Mouse (Mus musculus) forelimb bud, embryonic 11.5 days (tissue): Measurements from ENCODE around the gene Cmc1.
"Not testable (repeated sequence)": the region's sequence is repeated elsewhere in the genome, so short reads cannot be mapped to it uniquely, and the experiment has no call there.

Experiments
- DNase-seq: peaks from one replicate; pipeline ENCODE4 v3.0.0-alpha.2; 2012; ENCODE audit warnings: low read depth, low spot score

Gene Cmc1

DNA sequence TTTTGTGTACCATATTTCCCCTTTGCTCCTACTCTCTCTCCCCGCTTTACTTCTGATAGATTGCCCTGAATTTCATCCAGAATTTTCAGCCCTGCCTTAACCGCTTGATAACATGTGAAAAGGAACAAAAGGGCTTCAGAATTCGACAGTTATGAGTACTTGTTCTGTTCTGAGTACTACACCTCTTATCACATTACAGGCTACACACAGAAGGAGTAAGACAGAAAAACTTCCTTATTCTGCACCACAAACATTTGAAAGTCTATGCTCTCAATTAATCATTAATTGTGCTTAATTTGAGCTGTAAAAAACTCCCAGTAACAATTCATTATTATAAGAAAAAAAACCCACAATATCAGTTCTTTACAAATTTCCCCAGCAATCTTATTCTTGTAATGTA, 9.6 kb downstream of the Cmc1 start:
- DNase-seq, result not testable (repeated sequence)

DNA sequence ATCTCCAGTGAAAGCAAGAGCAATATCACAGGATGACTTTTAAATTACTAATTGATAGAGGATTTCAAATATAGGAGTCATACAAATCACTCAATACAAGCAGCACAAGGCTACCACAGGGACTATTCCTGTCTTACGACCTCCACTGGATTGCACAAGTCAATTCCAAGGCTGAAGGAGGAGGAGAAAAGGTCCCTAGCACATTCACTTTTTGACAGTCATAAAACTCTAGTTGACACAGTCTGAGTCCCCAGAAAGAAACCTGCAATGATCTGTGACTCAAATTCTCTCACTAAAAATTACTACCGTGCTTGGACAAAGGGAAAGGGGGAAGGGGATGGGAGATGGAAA, 39.6 kb downstream of the Cmc1 start:
- no peak for DNase-seq

DNA sequence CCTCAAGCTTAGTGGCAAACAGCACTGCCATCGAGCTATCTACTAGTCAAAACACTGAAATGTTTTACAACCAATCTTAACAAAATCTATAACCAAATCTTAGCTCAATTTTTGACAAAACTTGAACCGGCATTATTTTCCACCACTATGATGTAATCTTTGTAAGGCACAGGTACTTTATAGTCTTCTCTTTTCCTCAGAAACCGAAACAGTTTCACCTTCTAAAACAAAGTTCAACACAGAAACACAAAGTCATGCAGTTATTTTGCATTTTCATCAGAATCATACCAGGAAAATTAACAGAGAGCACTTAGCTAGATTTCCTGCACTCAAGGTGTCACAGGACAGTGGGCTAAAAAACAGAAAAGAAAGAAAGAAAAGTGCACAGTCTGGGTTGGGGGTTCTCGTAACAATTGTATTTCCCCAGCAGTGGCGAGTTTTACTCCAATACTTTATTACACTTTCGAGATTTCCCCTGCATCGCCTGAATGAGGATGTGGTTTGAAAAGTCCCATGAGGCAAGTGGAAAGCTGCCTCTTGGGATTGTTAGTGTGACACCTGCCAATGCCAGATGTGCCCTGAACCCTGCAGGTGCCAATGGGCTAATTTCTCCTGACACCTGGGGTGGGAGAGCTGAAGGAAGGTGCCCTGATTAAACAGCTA, 40.1 kb downstream of the Cmc1 start:
- no peak for DNase-seq

DNA sequence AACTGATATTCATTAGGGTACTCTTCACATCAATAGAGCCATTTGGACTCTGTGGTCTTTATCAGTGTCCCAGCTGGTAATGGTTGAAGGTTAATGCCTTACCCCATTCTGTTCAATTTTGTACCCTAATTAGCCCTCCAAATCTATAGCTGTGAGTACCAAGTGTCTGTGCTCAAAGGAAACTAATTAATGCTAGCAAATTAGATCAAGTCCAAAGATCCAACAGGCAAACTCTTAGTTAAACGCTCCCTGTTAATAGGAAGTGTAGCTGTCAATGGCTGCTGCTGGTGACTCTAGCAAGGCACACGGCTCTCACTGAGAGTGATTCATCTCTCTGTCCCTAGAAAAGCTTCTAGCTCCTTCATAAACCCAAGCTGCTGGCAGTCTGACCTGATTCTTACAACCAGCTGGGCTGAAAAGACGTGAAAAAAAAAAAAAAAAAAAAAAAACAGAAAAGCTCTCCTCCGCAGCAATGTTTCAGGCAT, 41.4 kb downstream of the Cmc1 start:
- DNase-seq, result no peak

DNA sequence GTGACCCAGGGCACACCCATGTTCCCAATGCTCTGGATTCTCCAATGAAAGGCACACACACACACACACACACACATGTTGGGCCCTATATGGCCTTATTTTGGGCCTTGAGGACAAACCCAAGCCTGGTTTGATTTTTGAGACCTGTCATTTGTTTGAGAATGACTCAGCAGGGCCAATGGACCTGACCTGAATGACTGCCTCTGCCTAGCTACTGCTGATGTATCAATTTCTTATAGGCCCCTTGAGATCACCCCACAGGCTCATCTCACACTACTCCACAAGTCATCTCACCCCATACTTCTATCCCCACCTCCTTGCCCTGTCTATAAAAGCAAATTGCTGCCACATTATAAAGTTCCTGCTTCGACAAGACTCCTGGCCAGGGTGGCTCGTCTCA, 48.2 kb downstream of the Cmc1 start:
- no peak for DNase-seq

DNA sequence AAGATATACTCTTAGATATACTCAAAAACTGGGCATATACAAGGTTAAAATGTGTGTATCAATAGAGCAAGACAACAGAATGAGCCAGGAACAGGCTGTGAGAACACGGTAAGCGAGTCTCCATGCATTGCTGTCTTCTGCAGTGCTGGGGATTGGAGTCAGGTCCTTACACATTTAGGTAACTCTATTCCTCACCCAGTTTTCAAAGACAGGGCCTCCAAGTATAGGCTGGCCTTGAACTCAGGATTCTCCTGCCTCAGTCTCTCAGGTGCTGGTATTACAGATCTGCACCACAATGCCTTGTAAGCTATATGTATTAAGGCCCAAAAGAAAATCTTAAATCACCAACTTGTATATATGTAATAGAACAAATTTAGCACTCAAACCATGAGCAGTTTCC, 49.5 kb downstream of the Cmc1 start:
- DNase-seq, result no peak

DNA sequence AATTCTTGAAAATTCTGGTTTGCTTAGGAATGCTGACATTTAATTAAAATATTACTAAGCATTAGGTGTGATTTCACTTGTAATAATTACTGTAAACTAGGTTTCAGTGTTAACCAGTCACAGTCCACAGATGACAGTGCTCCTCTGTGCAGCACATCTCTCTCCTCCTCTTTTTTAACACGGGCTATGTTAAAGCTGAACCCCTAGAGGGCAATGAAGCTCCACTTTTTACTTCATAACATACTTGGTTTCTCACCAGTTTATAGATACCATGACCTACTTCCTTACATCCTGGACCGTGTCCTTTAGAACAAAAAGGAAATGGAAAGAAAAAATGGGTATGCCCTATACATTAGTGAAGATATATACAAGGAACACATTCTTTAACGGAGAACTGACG, 50.6 kb downstream of the Cmc1 start:
- no peak for DNase-seq

DNA sequence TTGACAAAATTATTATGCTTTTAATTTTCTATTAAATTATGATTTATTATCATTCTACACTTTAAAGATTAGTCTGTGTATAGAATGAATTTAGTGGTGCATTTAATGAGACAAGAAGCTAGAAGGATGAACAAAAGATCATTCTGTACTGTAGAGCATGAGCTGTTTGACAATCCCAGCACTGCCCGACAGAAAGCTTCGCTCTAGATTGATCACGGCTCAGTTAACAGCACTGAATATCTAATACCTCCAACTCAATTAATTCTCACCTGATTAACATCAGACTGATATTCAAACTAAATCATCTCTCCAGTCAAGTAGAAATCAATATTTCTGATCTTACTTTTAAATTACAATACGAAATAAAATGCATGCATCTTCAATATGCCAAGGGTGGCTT, 66.1 kb downstream of the Cmc1 start:
- no peak for DNase-seq

DNA sequence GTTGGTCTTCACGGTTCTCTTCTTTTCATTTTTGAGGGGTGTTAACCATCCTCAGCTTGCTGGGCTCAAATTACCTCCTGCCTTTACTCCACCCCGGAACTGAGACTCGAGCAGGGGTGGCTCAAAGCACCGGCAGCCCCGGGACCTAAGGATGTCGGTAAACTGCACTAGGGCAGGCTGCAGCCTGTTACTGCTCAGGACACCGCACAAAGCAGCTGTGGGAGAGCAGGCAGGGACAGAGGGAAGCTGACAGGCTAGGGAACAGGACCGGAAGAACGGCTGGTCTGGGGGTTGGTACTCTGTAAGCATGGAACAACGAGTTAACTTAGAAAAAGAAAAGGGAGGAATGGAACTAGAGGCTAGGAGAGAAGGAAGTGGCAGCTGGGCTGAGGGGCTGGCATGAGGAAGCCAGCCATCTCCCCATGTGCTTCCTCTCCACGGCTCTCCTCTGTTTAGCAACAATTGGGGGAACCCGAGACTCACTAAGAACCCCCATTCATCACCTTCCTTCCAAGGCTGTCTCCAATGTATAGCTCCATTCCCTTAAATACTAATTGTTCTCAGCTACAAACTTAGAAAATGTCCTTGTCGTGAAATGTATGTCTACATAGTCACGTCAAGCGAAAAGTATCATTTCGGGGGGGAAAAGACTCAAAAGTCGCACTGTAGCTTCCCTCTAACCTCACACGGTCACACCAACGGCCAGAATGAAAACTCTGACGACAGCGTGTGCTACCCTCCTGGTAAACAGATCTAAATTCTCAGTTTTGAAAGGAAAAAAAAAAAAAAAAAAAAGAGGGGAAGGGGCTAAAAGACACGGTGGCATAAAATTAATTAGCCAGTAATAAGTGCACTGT, 67.2 kb downstream of the Cmc1 start:
- peak; percentile 28 for DNase-seq

DNA sequence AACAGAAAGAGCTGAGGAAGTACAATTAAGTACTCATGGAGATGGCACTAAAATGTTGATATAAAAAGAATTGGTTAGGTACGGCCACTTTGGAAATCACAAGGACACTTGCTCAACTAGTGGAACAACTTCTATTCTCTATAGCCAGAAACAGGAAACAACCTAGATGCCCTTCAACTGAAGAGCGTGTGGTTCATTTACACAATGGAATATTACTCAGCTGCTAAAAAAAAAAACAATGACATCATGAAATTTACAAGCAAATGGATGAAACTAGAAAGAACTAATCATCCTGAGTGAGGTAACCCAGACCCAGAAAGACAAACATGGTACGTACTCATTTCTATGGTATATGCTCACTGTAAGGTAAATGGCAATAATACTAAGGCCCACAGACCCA, 76.6 kb downstream of the Cmc1 start:
- no peak for DNase-seq

DNA sequence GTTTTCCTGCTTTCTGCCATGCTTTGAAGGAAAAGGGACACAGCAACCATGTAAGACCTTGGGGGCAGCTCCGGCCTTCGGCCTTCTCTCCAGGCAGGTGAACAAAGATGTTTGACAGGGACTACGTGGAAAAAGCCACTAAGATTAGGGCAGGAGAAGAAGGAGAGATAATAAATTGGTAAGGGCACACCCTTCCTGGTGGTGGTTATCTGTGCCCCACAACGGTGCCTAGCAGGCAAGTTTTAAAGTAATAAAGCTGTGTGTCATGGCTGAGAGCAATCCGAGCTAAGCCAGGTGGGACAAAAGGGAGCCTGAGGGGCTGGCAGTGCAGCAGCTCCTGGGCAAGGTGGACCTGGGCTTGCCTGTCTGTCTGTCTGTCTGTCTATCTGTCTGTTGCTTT, 77.9 kb downstream of the Cmc1 start:
- DNase-seq, result no peak

DNA sequence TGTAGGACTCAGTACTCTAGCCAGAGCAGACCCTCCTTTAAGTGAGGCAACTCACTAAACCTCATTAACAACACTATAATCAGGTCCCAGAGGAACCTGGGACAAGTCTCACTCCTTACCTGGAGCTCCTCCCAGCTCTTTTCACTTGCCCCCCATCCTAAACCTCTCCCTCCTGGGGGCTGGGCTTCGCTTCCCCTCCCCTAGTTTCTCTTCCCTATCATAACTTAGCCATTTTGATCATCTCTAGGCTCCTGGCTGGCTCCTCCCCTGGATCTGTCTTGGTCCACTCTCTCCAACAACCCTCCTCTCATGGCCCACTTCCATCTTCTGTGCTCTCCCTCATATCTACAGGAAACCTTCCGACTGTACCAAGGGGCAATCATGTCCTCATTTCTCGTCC, 78.6 kb downstream of the Cmc1 start:
- DNase-seq, result no peak

DNA sequence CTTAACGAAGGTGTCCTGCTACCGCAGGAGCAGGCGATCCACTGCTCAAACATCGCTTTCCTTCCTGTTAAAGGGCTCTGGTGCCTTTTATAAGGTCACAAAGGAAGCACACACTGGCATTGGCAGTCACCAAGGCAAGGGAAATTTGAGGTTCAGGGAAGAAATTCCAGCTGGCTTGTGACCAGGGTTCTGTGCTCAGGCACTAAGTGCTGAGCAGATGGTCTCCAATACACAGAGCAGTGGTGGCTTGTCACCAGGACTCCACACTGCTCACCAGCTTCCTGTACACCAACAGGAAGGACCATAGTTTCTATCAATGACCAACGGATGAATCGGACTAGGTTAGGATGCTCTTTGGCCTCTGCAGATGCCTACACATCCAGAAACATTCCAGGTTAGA, 79.5 kb downstream of the Cmc1 start:
- DNase-seq, result no peak

DNA sequence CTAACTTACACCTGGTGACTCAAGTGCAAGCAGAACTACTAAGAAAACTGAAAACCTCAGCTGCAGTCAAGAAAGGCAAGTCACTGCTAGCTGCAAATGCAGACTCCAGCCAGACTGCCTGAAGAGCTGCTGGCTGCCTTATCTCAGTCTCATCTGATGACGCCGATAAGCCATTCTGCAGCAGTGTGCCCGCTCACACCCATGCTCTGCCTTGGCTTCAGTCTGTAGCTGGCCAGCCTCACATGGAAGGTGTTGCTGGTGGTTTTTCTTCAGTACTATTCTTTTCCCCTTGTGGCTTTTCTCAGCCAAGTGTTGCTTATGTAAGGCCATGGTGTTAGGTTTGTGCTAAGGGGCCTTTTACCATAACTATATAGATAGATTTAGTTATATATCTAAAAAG, 90.9 kb downstream of the Cmc1 start:
- DNase-seq, result no peak

DNA sequence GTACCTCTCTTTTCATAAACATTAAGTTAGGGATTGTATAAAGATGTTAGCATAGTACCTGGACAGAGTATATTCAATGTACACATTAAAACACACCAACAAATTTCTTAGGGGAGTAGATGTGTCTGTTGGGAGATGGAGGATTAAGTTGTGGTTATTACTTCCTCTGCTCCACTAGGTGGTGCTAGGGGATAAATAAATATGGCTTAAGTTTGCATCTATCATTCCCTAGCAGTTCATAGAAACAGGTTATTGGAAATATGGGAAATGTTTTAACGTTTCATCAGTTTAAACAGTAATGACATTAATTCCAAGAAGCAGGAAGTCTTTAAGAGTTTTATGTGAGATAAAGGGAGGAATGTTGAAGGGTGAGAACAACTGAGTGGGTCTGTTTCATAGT, 96.7 kb downstream of the Cmc1 start:
- peak; percentile 43 for DNase-seq

DNA sequence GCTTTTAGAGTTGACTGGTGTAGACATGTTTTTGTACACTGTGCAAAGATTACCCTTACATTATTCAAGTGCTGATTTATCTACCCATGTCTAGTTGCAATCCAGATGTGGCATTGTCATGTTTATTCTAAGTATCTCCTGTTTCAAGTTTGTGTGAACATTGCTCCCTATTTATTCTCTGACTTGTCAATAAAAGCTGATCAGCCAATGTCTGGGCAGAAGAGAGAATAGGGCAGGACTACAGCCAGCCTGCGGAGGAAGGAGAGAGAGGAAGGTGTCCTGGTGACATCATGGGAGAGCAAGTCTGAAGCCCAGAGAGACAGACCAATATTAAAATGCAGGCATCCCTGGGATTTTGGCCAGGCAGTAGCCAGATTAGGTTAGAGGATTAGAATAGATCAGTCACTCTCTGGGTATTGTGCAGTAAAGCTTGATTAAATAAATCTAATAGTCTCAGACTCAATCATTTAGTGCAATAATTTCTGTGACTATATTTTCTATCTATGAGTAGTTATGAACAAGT, 104.9 kb downstream of the Cmc1 start:
- no peak for DNase-seq

DNA sequence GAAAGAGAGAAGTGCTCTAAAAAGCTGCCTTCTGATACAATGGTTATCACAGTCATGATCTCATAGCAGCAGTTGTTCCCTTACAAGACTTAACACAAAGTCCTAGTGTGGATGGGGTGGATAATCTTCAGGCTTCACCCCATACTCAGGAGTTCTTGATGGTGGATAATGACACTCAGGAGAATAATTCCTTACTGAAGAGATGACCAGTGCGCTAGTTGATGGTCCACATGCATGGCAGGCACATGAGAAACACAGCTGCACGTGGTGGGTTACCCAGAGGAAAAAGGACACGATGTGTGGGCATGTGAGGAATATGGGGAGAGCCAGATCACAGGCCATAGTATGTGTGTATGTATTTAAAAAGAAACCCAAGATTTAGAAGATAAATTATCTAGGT, 106.4 kb downstream of the Cmc1 start:
- DNase-seq, result no peak

DNA sequence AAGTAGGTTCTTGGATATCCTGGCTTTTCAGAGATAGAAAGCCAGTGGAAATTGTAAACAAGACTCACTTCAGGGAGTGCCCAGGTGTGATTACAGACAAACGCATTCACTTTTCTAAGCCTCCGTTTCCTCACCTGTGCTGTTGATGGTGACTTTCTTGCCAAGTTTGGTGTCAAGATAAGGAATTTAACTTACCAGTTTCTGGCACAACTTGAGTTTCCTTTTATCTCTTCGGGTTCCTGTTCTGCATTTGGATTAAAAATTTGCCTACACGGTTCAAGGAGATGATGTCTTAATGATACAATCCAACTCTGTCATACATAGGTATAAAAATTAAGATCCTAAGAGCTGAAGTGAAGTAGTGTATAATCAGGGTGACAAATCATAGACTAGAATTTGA, 107.2 kb downstream of the Cmc1 start:
- no peak for DNase-seq

DNA sequence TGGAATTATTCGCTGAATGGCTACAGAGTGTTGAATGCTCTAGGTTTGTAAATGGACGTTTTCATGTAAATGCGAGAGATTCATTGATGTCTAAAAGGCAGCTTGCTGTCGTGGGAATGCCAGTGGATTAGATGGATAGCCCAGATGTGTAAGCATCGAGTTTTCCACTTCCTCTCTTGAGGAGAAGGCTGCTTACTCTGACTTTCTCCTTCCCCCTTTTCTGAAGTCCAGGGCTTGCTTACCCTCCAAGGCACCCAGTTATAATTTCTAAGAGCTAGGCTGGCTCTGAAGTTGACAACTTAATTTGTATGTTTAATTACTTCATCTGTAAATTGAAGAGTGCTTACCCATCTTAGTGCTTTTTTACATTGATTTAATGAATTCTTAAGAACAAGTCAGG, 108.3 kb downstream of the Cmc1 start:
- peak; percentile 6 for DNase-seq

DNA sequence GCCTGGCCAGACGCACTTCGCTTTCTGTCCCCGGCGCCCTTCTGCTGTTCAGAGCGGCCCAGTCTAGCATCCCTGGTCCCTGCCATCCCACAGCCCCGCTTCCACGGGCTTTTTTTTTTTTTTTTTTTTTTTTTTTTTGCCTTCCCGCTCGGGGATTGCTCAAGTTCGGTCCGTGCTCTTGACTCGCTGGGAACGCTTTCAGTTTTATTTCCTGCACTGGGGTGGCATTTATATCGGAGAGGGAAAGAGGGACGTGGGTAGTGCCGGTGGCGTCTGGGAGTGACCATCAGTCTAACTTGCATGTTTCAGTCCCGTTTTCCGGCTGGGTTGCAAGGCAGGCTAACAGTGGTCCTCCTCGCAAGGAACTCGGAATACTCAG, 109.0 kb downstream of the Cmc1 start:
- DNase-seq, result peak; percentile 16

DNA sequence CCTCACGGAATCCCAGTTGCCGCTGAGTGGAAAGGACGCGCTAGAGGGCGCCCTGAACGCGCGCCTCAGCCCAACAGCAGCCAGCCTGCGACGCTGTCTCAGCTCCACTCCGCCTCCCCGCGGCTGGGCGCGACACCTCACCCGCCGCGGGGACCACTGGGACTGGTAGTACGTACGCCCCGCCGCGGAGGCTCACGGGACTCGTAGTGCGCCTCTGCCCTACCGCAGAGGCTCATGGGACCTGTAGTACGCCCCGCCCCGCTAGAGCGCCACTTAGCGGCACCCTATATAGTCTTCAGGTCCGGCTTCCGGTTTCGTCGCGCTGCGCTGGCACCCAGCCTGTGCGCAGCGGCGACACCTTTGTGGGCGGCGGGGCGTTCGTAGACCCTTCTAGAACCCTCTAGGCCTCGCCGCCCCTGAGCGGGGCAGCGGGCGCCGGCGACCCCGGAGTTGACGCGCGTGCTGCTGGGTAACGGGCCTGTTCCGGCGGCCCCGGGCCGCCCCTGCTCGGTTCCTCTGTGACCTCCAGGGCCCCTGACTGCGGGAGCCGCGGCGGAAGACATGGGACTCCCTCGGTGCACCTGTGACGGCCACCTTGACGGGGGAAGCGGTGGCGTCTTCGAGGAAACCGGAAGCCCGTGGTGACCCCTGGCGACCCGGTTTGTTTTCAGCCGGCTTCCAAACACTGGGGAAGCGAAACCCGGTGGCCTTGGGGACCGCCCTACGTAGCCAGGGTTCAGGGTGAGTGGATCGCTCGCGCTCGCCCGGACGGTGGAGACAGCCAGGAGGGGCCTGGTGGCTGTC, 109.6 kb downstream of the Cmc1 start, which contains the start of gene Azi2:
Azi2 (plus strand) TSS at position 282 of the 804 bp plus-strand sequence.
- DNase-seq, result peak; percentile 98

DNA sequence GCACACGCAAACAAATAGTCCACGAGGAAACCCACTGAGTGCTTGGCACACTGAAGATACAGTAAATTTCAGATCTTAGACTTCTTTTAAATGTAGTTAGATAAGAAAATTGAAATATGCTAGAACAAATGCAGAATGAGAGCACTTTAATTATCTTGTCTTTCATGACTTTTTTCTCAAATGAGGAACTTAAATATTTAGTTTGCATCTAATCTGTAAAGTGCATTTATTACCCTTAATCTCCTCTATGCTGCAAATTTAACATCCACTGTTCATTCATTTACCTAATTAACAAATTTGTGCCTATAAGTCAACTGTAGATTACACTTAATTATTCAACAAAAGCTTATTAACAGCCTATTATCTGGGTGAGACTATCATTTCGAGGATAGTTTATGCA, 115.0 kb downstream of the Cmc1 start:
- no peak for DNase-seq
